Mouse (Mus musculus): Measurements from ENCODE around the gene Ndrg3. TPM values are rescaled to one million over a fixed set of nuclear protein-coding genes. Genes with fewer than 3 reads are reported as not detected.

Gene Ndrg3
- 10 to 100 TPM; 68.0 to 72.5 TPM for total RNA-seq (2021)
- 37.7 and 41.7 TPM in 2 replicates for polyA plus RNA-seq (2012; rRNA removed)
- long read RNA-seq, transcript Ndrg3-202 (16 exons, 2,586 nt) = major isoform, 67 of 103 reads
- long read RNA-seq, transcript Ndrg3-201 (17 exons, 2,612 nt) = minor isoform, 13 of 103 reads
- long read RNA-seq, partial matches to known transcripts = 13 of 103 reads
- long read RNA-seq, other reads (novel, unspliced or antisense) = 10 of 103 reads

DNA sequence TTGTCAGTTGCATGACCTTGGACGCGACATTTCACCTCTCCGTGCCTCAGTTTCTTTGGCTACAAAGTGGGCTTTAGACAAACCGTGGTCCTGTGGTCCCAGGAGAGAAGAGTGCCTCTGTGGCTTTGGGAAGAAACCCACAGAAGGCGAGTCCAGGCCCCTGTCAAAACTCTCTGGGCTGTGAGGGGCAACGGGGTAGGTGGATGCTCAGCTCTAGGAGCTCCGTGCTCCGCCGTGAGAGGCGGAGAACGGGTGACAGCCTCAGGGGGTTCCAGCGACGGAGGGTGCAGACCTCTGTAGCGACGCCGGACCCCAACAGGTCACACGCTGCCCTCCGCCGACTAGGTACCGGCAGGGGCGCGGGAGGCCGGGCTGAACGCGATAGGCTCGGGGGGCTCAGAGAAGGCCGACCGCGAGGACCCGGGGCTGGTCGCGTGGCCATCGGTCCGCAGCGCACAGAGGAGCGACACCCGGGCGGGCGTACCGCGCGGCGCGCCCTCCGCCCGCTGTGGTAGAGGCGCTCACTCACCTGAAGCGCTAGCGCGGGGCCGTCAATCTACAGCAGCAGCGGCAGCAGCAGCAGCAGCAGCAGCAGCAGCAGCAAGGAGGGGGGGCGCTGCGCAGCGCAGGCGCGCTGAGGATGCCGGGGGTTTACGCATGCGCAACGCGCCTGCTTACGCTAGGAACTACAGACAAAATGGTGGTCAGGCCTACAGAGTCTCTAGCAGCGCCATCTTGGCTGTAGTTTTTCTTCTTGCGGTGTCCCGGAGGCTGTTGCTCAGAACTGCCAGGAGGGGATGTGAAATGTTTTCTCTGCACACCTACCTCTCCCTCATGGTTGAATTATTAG, at the start of gene Ndrg3:
Gene Ndrg3, minus strand, starts transcription at position 587 of the 850 bp plus-strand sequence.
- DNase-seq = peak; percentile 98

DNA sequence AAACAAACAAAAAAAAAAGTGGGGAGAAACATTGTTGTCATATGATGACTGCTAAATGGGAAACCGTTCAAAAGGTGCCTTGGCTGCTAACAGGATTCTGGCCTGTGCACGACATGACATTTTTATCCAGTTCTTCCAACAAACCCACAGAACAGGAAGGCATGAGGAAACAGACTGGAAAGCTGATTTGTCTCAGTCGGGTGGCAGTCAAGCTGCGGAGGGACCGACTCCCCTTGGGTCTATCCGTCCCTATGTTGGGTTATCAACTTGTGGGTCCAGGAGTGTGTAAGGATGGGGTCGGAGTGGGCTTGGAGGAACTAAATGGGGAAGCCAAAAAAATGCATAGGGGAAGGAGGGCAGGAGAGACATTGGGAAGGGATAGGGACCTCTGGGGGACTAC, 49.6 kb upstream of the Ndrg3 start:
- DNase-seq = no peak

DNA sequence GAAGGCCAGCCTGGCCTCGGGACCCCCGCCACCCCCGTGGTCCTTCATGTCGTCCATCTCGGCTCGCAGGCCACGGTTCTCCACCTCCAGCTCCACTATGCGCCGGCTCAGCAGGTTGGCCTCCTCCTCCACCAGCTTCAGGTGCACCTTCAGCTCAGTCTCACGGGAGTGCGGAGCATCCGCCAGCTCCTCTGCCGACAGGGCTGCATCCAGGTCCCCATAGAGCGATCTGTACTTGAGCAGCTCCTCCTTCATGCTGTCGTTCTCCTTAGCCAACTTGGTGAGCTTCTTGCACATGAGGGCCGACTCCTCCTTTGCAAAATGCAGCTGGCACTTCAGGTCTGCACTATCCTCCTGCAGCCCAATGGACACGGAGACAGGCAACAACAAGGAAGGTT, 48.8 kb upstream of the Ndrg3 start:
- DNase-seq = no peak

DNA sequence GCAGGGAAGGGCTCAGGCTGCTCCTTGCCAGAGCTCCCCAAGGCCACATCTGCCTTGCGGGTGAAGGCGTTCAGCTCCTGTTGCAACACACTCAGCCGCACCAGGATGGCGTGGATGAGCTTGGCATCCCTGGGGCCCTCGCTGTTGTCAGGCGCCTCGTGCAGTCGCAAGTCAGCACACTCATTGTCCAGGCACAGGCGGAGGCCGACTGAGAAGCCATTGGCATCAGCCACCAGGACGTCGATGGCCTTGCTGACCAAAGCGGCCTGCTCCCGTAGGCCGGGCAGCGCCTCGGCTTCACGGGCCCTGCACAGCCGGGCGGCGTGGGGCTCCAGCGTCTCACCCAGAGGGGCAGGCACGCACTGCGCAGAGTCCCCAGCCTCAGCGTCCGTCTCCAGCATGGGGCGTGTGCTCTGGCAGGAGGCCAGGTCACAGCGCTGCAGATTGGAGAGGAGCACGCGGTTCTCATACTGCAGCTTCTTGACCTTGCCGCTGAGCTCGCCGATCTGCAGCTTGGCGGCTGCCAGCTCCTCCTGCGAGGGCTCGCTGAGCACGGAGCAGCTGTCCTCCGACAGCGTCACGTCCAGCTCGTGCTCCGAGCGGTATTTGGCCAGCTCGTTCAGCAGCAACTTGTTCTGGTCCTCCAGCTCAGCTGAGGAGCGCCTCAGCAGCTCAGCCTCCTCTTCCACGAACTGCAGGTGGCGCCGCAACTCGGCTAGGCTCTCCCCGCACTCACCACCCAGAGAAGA, 48.2 kb upstream of the Ndrg3 start:
- DNase-seq = peak; percentile 84

DNA sequence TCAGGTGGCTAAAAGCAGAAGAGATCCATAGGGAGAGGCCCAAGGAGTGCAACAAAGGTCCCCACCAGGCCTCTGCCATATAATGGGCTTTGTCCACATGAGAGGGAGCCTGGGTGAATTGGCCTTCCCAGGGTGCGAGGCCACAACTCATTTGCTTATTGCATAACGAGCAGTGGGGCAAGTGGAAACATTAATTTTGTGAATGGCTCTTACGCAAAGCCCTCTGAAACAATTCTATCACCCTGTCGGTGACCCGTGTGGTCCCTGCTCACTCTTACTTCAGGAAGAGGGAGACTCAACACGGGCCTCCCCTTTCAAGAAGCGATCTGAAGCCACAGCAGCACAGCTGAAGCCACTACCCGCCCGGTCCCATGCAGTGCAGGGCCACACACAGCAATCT, 45.4 kb upstream of the Ndrg3 start:
- DNase-seq = peak; percentile 70

DNA sequence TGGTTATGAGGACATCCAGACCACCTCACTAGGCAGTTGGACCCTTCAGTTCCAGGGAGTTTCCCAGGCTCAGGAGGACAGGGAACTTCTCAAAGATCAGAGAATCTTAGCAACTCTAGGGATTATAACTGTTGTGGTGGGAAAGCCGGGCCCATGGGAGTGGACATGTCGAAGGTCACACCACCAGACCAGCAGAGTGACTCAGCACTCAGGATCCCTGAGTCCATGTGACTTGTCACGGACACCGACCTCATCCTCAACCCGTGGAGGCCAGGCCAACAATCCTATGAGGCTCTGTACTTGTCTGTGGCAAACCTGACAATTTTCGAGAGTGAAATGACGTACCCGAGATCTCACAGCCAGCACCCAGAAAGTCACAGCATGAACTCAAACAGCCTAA, 44.5 kb upstream of the Ndrg3 start:
- peak; percentile 87 for DNase-seq

DNA sequence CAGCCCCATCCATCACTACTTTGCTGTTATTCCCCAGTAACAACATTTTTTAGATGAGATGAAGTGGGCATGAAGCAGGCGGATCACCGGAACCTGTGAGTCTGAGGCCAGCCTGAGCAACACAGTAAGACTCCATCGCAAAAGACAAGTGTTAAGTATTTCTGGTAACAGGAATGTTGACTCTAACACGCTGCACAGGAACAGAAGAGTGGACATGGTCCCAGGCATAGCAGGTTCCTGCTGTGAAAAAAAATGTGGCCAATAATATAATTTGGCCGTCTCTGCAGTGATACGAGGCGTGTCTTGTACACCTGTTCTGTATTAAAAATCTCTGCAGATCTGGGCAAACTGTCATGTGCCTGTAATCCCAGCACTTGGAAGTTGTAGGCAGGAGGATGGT, 43.5 kb upstream of the Ndrg3 start:
- no peak for DNase-seq

DNA sequence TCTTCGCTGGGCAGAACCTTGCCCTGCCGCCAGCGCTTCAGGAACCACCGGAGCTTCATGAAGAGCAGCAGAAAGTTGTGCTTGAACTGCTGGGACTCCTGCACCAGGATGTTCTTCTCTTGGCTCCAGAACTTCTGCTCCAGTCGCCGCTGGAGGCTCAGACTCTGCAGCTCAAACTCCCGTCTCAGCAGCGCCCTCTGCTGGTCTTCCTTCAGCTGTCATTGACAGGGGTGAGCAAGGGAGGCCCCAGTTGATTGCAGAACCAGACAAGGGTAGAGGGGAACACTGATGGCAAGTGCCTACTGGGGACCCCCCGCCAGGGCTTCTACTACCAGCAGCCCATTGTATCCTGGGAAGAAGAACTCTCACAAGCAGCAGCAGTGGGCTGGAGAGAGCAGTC, 38.9 kb upstream of the Ndrg3 start:
- peak; percentile 76 for DNase-seq

DNA sequence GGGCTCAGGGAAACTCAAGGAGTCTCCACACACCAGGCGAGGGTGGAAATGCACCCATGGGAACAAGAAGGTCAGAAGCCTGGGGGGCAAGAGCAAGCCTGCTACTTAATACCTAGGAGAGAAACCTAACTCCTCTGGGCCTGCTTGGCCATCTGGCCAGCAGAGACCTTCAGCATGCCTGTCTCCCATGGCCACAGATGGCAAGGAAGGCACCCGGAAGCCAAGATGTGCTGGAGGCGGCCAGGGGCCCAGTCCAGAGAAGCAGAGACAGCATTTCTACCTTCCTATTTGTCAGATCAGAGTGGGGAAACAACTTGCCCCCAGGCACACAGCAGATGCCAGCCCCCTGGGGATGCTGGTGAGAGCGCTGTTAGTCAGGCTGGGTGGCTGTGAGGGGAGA, 36.4 kb upstream of the Ndrg3 start:
- DNase-seq = no peak

DNA sequence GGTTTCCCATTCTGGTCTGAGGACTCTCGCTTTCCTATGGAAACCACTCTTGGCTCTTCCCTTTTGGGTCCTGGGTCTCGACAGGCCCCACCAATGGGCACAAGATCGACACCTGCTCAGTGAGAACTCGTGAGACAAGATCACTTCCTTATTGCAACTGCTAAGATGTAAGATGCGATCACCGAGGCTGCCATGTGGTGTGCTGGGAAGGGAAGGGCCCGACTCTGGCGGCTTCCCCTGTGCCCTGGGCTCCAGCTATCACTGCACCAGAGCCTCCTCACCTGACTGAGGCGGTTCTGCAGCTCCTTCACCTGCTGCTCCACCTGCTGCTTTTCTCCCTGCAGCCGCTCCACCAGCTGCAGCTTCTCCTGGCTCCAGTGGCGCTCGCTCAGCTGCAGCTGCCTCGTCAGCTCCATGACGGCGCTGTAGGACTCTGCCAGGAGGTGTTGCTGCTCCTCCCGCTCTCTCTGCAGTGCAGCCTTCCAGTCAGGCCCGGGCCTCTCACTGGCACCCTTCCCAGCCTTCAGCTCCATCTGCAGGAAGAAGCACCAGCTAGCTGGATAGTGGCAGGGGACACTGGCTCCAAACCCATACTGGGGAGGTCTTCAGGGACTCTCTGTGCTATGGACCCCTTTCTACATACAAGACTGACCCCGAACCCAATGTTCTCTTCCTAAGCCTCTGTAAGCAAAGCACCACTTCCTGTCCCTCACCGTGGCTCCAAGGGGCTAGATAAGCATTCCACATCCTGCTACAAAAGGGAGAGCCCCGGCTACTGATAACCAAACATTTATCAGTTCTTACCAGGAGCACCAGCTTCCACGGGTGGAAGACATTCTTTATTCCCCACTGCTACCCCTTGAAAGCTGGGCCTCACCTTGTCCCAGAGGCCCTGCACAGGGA, 35.5 kb upstream of the Ndrg3 start:
- no peak for DNase-seq

DNA sequence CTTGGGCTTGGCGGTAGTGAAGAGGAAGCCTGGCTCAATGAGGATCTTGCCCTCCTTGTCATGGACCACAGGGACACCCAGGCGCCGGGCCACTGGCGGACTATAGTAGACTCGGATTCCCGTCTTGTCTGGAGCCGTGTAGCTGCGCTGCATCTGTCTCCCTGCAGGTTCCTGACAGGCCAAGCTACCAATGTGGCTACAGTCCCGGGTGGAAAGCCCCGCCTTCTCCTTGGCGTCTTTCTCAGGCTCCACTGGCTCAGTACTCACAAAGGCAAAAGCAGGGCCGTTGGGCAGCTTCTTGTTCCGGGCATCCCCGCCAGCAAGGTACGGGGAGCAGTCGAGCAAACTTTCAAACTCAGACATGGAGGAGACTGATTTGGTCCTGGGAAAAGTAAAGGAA, 29.3 kb upstream of the Ndrg3 start:
- DNase-seq = no peak

DNA sequence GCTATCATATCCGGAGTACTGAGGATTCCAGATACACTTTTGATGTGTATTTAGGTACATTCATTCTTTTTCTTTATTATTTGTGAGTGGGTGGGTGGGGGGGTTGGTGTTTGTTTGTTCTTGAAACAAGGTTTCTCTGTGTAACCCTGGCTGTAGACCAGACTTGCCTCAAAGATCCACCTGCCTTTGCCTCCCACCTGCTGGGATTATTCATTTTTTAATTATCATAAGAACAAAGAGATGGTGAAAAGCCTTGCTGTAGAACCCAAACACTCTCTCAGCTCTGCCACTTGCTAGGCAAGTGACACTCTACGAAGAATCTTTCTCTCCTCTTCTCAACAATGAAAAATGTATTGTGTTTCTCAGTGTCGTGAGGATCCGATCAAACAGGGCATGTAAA, 27.4 kb upstream of the Ndrg3 start:
- no peak for DNase-seq

DNA sequence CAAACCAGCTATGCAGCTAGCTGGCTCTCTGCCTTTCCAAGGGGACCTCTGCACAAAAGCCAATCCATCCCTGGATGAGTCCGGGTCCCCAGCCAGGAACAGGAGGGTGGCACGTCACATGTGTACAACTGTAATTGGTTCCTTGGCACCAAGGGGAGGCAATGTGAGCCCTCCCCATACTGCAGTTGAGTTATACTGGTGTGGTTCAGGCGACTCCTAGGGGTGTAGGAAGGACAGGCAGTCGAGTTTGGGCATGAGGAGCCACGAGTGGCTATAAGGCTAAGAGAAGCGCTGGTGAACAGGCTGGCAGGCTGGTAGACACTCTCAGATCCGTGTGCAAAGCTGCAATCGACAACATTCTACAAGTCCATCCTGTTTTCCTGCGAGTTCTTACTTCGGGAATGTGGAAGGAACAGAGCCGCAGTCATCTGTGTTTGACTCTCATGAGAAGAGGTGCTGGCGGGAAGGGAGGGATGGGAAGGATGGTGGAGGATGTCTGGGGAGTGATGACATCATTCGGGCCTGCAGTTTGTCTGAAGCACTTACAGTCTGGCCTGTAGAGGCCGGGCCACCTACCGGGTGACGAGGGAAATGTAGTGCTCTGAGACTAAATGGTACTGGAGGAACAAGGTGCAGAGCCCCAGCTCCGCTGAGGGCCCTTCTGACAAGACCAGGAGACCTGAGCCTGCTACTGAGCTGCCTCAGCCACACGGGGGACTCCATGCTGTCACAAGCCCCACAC, 24.8 kb upstream of the Ndrg3 start:
- no peak for DNase-seq

DNA sequence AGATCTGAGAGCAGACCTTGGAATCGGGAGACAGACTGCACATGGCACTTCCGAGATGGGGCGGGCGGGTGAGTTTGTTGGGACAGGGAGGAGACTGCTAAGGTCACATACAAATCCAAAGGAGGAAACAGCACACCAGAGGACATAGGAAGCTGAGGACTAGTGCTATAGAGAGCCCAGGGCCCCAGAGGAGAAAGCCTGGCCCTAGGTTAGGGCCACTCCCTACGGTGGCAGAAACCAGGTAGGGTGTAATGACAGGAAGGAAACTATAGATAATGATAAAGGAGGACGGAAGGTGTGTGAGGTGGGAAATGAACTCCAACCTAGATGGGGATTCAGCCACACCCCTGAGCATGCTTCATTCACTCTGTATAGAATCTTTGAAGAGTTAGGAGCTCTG, 20.5 kb upstream of the Ndrg3 start:
- DNase-seq = no peak

DNA sequence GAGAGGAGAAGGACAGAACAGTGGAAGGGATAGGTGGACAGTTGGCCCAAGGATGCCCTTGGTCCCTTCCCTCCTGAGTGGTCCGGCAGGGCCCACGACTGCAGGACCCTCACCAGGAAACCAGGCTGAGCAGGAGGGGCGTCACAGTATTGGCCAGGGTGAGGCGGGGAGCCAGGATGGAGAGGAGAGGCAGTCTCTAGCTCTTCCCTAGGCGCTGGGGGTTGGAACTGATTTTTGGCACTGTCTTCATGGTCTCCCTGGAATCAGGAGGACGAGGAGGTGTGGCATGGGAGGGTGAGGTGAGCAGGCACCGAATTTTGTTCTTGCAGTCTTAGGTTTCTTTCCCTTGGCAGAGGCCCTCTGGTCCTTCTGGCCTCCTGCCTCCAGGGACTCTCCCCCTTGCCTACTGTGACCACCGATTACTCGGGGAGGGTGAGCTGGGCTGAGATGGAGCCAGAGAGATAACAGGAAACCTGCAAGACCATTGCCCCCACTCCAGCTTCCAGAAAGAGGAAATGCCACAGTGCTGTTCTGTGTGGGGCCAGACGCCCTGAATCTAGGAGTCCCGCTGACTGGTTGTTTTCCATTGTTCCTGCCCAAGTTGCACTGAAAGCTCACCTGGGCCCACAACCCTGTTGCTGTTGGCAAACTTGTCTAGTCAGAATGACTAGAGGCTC, 18.9 kb upstream of the Ndrg3 start:
- DNase-seq = no peak

DNA sequence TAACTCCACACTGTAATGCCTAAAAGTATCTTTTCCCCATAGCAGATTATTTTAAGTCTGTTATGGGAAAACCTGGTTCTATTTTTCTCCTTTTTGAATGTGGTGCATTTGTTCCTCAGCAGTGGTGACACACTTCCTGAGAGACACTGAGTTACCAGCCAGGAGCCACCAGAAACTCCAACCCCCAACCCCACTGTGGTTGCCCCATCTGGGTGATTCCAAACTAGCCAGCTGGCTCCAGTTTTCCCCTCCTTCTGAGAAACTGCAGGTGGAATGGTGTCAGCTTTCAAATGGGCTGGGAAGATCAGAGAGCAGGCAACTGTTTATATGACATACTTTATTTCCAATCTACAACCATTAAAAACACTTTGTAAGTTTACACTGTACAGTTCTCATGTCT, 18.3 kb upstream of the Ndrg3 start:
- no peak for DNase-seq

DNA sequence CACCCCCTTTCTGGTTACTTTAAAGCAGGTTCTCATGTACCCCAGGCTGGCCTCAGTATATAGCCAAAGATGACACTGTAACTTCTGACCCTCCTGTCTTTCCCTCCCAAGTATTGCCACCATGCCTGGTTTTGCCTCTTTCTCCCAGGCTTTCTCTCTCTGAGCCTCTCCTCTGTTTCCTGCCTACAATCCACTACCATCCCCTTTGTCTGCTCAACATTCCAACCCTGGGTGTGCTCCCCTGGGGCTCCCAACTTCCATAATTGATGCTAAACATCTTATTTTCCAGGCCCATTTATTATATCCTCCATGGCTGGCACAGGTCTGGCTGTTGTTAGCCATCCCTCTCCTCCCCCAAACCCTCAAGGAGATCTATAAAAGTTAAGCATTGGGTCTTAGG, 16.7 kb upstream of the Ndrg3 start:
- DNase-seq = no peak

DNA sequence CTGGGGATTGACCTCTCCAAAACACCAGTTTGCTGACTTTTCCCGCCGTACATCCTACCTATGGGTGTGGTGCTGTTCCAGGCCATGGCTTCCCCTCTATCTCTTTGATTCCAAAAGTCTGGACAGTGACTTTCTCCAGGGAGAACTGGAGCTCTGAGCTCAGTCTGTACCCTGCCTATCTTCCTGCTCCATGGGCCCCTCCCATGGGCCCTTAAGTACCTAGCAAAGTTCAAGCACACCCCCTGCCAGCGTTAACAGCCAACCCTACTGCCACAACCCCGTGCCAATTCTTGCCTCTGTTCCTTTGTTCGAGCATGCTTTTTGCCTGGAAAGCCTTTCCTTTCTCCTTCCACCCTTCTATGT, 15.4 kb upstream of the Ndrg3 start:
- no peak for DNase-seq

DNA sequence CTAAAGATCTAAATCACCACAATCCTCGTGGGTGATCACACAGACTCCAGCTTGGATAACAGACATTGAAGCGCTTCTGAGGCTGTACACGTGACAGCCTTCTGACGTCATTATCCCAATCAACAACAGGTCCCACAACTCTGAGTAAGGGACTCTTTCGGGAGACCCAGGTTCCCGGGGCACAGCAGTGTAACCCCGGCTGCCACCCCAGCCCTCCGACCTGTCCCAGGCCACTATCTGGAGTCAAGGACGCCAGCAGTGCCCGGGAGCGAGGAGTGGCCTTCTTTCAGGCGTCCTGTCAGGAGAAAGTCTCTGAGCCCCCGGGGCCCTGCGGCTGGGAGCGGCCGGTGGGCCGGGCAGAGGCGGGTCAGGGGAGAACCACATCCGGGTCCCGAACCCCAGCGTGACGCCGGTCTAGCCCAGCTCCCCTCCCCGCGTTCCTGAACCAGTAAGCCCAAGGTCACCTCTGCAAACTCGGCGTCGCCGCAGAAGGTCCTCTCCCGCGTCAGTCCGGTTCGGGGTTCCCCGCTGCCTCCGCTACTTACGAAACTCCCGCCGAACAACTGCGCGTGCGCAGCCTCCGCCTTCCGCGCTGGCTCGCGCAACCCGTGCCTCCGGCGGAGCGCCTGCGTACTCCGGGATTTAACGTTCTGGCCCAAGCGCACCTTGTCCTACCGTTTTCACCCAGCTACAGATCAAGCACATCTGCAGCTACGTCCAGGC, 14.8 kb upstream of the Ndrg3 start, which contains the start of gene Dsn1:
Gene Dsn1, minus strand, starts transcription at position 644 of the 723 bp plus-strand sequence.
- DNase-seq = peak; percentile 92

DNA sequence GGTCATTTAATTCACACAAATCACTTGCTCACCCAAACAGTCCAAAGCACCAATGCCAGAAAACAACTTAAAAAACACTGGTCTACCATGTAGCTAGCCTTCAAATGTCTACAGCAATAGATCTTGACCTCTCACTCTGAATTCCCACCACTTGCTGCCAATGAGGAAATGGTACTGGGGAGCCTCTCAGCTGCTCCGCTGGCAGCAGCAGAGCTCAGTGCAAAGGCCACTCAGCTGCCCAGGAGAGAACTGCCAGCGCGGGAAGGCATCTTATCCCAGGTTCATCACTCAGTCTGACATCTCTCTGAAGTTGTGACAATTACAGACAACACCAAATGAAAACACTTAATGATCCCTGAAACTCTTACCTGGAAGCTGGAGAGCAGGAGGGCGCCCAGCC, 10.5 kb upstream of the Ndrg3 start:
- no peak for DNase-seq

All from adrenal gland, adult 2 months (tissue).